ENCODE assay signal across 16 mouse cellular contexts in the genomic region with DNA sequence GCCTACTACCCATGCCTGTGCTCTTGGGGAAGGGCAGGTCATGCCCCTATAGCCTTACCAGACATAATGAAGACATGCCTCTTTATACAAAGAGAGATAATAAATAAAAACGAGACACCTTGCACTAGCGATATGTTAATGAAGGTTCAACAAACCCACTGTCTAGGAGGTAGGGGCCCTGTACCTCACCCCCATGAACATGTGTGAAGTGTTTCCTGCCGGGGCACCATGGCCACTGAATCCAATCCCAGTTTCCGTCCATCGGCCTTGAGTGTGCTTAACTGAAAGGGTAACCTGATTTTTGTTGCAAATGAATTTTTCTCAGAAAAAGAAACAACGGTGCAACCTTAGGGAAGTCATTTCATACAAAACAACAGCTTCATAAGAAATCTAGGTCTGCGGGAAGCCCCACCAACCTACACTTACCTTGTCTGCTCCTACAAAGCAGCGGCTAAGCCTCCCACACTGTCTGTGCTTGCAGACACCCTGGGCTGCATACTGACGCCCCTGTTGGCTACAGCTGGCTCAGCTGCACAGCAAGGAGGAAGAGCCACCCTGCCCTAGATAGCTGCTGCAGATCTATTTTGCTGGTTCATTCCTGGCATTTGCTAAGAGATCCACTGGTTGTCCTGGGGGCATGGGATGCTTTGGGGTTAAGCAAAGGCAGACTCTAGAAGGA.
A peak's percentile ranks its signal among the peaks of the same experiment; 100 is the strongest.
DNase-seq lines count a peak whose midpoint lies in the region; ATAC-seq and TF ChIP-seq lines count a peak whose summit lies in the region.
"Had no signal": no experiment of that assay in that cellular context is flagged by ENCODE, and none has a peak within 500 bp of the region (broad histone marks: within the 10 kb centered on the region; RNA-seq: fewer than 3 reads in every experiment).

No protein-coding gene starts in this region.

- H3K27ac ChIP-seq in bone marrow macrophage, adult 2 months (ENCODE audit: insufficient read depth, low read depth, low read length) = peak overlapping the region; percentile 41
- peak overlapping the region; percentile 14 for H3K27ac ChIP-seq in thymus, adult 2 months (ENCODE audit: control insufficient read depth, insufficient read depth, low read length)
- no peak overlapping the region for H3K27ac ChIP-seq in kidney, embryonic 16.5 days (ENCODE audit: low read length)
- no peak overlapping the region for H3K27ac ChIP-seq in intestine, embryonic 16.5 days (ENCODE audit: low read length)
- H3K27ac ChIP-seq: embryonic facial prominence, embryonic 13.5 days; hindbrain, embryonic 14.5 days; limb, embryonic 15.5 days had no signal

- H3K27me3 ChIP-seq in megakaryocyte, embryonic 14.5 days (replicated peaks) = peaks cover 54% of the 10 kb centered on the region
- no peaks in the 10 kb centered on the region for H3K27me3 ChIP-seq in thymus, adult 2 months (ENCODE audit: control insufficient read depth, insufficient read depth, low read length)
- no peaks in the 10 kb centered on the region for H3K27me3 ChIP-seq in kidney, embryonic 16.5 days (ENCODE audit: insufficient read depth, low read length)
- H3K27me3 ChIP-seq in intestine, embryonic 16.5 days (replicated peaks; ENCODE audit: control insufficient read depth, insufficient read depth, low read length) = no peaks in the 10 kb centered on the region
- H3K27me3 ChIP-seq: embryonic facial prominence, embryonic 13.5 days; heart, embryonic 12.5 days had no signal

- ATAC-seq in megakaryocyte, adult 5-6 weeks (ENCODE audit: poor library complexity, severe bottlenecking) = no peak
- ATAC-seq in kidney, embryonic 16.5 days (ENCODE audit: low FRiP score, low TSS enrichment) = no peak
- no peak for ATAC-seq in intestine, embryonic 16.5 days

- no peaks in the 10 kb centered on the region for H3K36me3 ChIP-seq in megakaryocyte, embryonic 14.5 days (replicated peaks; ENCODE audit: low read length)
- H3K36me3 ChIP-seq in thymus, adult 2 months (ENCODE audit: control insufficient read depth, insufficient read depth, low read length) = no peaks in the 10 kb centered on the region
- no peaks in the 10 kb centered on the region for H3K36me3 ChIP-seq in kidney, embryonic 16.5 days (ENCODE audit: insufficient read depth, low read length)
- no peaks in the 10 kb centered on the region for H3K36me3 ChIP-seq in intestine, embryonic 16.5 days (ENCODE audit: control insufficient read depth, insufficient read depth, low read length)
- H3K36me3 ChIP-seq: embryonic facial prominence, embryonic 13.5 days; heart, embryonic 12.5 days; limb, embryonic 15.5 days had no signal

- peaks cover 41% of the 10 kb centered on the region for H3K4me1 ChIP-seq in megakaryocyte, embryonic 14.5 days
- peaks cover 53% of the 10 kb centered on the region for H3K4me1 ChIP-seq in bone marrow macrophage, adult 2 months (ENCODE audit: control insufficient read depth, insufficient read depth, low read length)
- H3K4me1 ChIP-seq in thymus, adult 2 months (replicated peaks; ENCODE audit: control insufficient read depth, insufficient read depth, low read length) = peaks cover 13% of the 10 kb centered on the region
- H3K4me1 ChIP-seq in kidney, embryonic 16.5 days (ENCODE audit: insufficient read depth, low read length) = peaks cover 5% of the 10 kb centered on the region; the same call in 1 of the 2 replicates
- H3K4me1 ChIP-seq in intestine, embryonic 16.5 days (ENCODE audit: control insufficient read depth, insufficient read depth, low read length) = no peaks in the 10 kb centered on the region
- H3K4me1 ChIP-seq: heart, embryonic 12.5 days had no signal

- H3K9ac ChIP-seq in kidney, embryonic 16.5 days (replicated peaks; ENCODE audit: low read length) = no peak overlapping the region
- no peak overlapping the region for H3K9ac ChIP-seq in intestine, embryonic 16.5 days (ENCODE audit: low read depth, low read length)
- H3K9ac ChIP-seq: embryonic facial prominence, embryonic 13.5 days; heart, embryonic 12.5 days; hindbrain, embryonic 14.5 days; limb, embryonic 15.5 days had no signal

- WGBS in thymus, adult 2 months = 71% methylated on average over 9 of the region's 9 CpGs
- 76% methylated on average over 9 of the region's 9 CpGs for whole genome bisulfite sequencing in kidney, embryonic 16.5 days
- 80% methylated on average over 9 of the region's 9 CpGs for WGBS in intestine, embryonic 16.5 days

- no peak for TF ChIP-seq CTCF in bone marrow macrophage, adult 2 months (IDR thresholded peaks at IDR 0.05; ENCODE audit: low read depth, low read length)
- TF ChIP-seq CTCF in thymus, adult 2 months (IDR thresholded peaks at IDR 0.05; ENCODE audit: borderline replicate concordance, control insufficient read depth, extremely low read depth, insufficient read depth, low read length, poor library complexity) = no peak

- H3K4me2 ChIP-seq in kidney, embryonic 16.5 days (replicated peaks; ENCODE audit: low read depth, low read length) = no peak overlapping the region
- no peak overlapping the region for H3K4me2 ChIP-seq in intestine, embryonic 16.5 days (ENCODE audit: low read depth, low read length)
- H3K4me2 ChIP-seq: embryonic facial prominence, embryonic 13.5 days; heart, embryonic 12.5 days; hindbrain, embryonic 14.5 days; limb, embryonic 15.5 days had no signal

- no peak for TF ChIP-seq POLR2A in bone marrow macrophage, adult 2 months (IDR thresholded peaks at IDR 0.05; ENCODE audit: borderline replicate concordance, low read depth, low read length)
- no peak for TF ChIP-seq POLR2A in thymus, adult 2 months (IDR thresholded peaks at IDR 0.05; ENCODE audit: control insufficient read depth, extremely low read depth, insufficient read depth, low read length, poor library complexity)

- H3K9me3 ChIP-seq in megakaryocyte, embryonic 14.5 days = peaks cover 8% of the 10 kb centered on the region
- H3K9me3 ChIP-seq in kidney, embryonic 16.5 days (ENCODE audit: low read length) = no peaks in the 10 kb centered on the region
- no peaks in the 10 kb centered on the region for H3K9me3 ChIP-seq in intestine, embryonic 16.5 days (ENCODE audit: control insufficient read depth, low read length)
- H3K9me3 ChIP-seq: embryonic facial prominence, embryonic 13.5 days; heart, embryonic 12.5 days; limb, embryonic 15.5 days had no signal

- H3K4me3 ChIP-seq in megakaryocyte, embryonic 14.5 days (replicated peaks) = peak overlapping the region; percentile 64
- no peak overlapping the region for H3K4me3 ChIP-seq in bone marrow macrophage, adult 2 months (ENCODE audit: insufficient read depth, low read length)
- no peak overlapping the region for H3K4me3 ChIP-seq in thymus, adult 2 months (ENCODE audit: control insufficient read depth, insufficient read depth, low read length)
- no peak overlapping the region for H3K4me3 ChIP-seq in kidney, embryonic 16.5 days (ENCODE audit: low read length)
- no peak overlapping the region for H3K4me3 ChIP-seq in intestine, embryonic 16.5 days (ENCODE audit: low read length)
- H3K4me3 ChIP-seq: embryonic facial prominence, embryonic 13.5 days; heart, embryonic 12.5 days; limb, embryonic 15.5 days had no signal

- peak; percentile 69 for DNase-seq in thymus, adult 2 months
- DNase-seq in right cerebral cortex, postnatal 10 days (ENCODE audit: low spot score in 2 of 2) = no peak
- DNase-seq: adrenal gland, postnatal 14 days; cerebellum, adult 9-10 months; kidney, adult 11 months; kidney, postnatal 14 days; lung, adult 18-20 months had no signal

Comparison
In these comparisons a context has a peak if more than half of its experiments do, and no peak if none do; other contexts are left out.
1. H3K27ac ChIP-seq: peak in bone marrow macrophage, adult 2 months (single experiment) and thymus, adult 2 months (single experiment); none in kidney, embryonic 16.5 days (single experiment) and intestine, embryonic 16.5 days (single experiment).